Mouse (Mus musculus) gonadal fat pad, adult 2 months (tissue): ENCODE measurements around the gene Cds1. TPM values are rescaled to one million over a fixed set of nuclear protein-coding genes. Genes with fewer than 3 reads are reported as not detected.

Source experiments
- DNase-seq: peaks from one replicate; pipeline ENCODE4 v3.0.0-alpha.2; 2012; ENCODE audit warnings: low read depth
- polyA plus RNA-seq: library from polyadenylated mRNA; depleted of rRNA; stranded (reverse); fragments of >200 nt; gene quantifications from 2 replicates; pipeline ENCODE4 v1.2.3, GENCODE M21; 2012

The Cds1 gene
- polyA plus RNA-seq, 1 experiment: 103 TPM

DNA sequence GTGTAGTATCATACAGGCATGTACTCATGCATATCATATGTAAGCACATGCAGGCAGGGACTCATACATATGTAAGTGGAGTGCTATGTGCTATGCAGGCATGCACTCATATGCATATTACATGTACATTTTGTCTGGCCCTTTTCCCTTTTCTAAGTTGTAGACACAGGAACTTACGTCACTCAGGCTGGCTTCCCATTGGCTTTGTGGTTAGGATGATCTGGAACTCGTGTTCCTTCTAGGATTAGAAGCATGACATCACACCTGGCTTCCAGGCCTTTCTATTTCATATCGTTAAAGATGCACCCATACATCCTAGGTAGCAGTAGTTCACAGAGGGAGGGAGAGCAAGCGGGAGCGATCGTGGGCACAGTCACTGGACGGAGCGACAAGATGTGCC lies 10.3 kb downstream of the Cds1 start:
- DNase-seq: no peak

GRCm38 (mm10) chr5:101776528-101776927 lies 11.6 kb downstream of the Cds1 start:
- DNase-seq: no peak

DNA sequence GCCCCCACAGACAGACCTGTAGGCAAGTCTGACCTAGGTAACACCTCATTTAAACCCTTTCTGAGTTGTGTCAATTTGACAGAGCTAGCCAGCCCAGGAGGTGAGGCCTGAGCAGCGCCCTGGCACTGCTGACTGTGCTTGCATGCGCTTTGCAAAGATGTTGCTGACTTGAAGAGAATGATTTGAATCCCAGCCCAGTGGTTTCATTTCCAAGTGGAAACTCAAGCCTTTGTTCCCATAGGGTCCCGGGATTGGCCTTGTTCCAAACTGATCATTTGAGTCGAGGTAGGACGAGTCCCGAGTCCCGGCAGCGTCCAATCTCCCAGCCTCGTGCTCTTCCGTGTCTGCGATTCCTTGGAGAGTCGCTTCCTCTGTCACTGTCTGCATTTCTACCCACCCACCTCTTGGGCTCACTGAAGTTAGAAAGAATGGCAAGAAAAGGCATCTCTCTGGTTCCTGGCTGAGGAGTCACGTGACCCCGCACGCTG lies 14.5 kb downstream of the Cds1 start:
- no peak for DNase-seq

GRCm38 (mm10) chr5:101780918-101781317 lies 16.0 kb downstream of the Cds1 start:
- DNase-seq: peak; percentile 94

DNA sequence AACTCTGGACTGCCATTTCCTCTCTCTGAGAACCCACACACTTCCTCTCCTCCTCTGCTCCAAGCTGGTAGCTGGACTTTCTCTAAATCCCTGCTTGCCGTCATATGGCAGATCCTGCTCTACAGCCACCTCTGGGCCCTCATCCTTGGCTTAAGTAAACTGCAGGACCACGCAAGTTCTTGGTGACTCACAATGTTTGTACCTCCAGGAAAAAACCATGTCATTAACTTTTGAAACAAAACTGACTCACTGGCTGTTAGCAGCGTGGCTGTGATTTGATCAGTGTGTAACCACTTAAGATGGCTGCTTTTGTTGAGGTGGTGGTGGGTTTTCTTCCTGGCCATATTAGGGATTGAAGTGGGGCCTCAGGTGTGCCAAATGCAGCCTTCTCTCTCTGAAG lies 19.4 kb downstream of the Cds1 start:
- no peak for DNase-seq

DNA sequence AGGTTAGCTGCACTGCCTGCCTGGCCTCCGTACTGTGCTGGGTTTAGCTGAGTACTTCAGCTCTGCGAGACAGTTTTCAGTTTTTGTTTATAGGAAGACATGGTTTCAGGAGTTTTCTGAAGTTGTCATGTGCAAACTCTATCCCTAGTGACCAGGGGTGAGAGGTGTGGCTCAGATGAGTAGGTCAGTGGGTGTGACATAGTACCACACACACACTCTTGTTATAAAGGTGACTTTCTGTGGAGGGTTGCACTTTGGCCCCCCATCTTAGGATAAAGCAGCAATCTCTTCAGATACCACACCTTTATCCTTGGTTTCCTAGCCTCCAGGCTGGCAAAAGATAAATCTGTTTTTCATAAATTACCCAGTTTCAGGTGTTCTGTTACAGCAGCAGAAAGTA lies 19.9 kb downstream of the Cds1 start:
- no peak for DNase-seq

- no peak for DNase-seq
Measured at GRCm38 (mm10) chr5:101785921-101786614, 21.1 kb downstream of the Cds1 start.

- DNase-seq: no peak
Measured at GRCm38 (mm10) chr5:101789770-101790169, 24.8 kb downstream of the Cds1 start.

GRCm38 (mm10) chr5:101790560-101790959 lies 25.6 kb downstream of the Cds1 start:
- DNase-seq: no peak

GRCm38 (mm10) chr5:101792665-101793064 lies 27.7 kb downstream of the Cds1 start:
- DNase-seq: no peak

- DNase-seq: no peak
Measured at GRCm38 (mm10) chr5:101801891-101802290, 37.0 kb downstream of the Cds1 start.

GRCm38 (mm10) chr5:101802358-101803022 lies 37.6 kb downstream of the Cds1 start:
- DNase-seq: no peak

- DNase-seq: no peak
Measured at GRCm38 (mm10) chr5:101811296-101812169, 46.6 kb downstream of the Cds1 start.

- DNase-seq: no peak
Measured at GRCm38 (mm10) chr5:101816822-101817221, 51.9 kb downstream of the Cds1 start.

DNA sequence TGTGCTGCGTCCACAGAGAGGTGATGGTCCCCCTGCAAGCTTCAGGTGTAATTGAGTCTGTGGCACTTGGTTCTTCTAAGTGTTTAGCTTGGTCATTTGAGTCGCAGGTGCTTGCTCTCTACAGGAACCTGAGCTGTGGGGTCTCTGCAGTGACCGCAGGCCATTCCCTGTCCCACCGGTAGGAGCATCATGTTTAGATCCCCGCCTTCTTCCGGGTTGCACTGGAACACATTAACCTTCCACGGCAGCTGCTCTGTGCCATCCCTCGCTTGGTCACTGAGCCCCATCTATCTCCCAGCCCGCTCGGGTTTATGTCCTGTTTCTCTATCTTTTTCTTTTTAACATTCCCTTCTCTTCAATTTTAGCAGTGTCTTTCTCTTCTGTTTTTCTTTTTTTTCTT lies 54.3 kb downstream of the Cds1 start:
- no peak for DNase-seq

GRCm38 (mm10) chr5:101819844-101820243 lies 54.9 kb downstream of the Cds1 start:
- no peak for DNase-seq

DNA sequence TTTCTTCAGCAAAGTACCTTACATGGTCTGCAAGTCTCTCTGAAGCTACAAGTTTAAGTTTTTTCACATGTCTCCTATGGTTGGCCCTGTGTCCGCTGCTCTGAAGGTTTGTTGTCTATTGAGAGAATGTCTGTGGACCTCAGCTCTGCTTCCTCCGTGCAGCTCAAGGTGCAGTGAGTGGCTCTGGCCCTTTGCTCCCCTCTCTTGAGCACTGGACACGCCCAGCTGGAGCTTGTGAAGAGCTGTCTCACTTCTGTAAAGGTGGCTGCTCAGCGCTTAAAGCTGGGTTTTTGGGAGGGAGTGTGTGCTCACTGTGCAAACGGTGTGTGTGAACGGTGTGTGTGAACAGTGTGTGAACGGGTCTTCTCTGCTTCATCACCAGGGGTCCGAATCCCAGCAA lies 56.1 kb downstream of the Cds1 start:
- no peak for DNase-seq

- no peak for DNase-seq
Measured at GRCm38 (mm10) chr5:101821491-101822310, 56.8 kb downstream of the Cds1 start.

DNA sequence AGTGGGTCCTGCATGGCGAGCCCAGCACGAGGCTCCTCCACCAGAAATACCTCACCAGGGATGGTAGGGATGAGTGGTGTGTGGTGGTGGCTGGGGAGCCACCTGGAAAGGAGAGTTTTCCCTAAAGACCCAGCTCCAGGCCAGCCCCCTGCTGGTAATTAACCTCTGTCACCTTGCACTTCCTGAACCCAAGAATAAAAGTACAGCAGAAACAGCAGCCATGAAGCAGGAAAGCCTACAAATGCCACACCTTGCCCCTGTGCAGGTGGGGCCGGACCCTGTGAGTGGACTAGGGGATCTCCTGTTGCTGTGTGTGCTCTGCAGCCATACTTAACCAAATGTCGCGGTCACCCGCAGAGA lies 57.4 kb downstream of the Cds1 start:
- no peak for DNase-seq

GRCm38 (mm10) chr5:101825111-101825911 lies 60.4 kb downstream of the Cds1 start:
- no peak for DNase-seq

- peak; percentile 8 for DNase-seq
Measured at GRCm38 (mm10) chr5:101826531-101826970, 61.6 kb downstream of the Cds1 start.
